Mouse (Mus musculus) liver, adult 2 months (tissue): Measurements from ENCODE around the gene Hoxa3. TPM values are rescaled to one million over a fixed set of nuclear protein-coding genes. Genes with fewer than 3 reads are reported as not detected.
A peak's percentile ranks its signal among the peaks of the same experiment; 100 is the strongest.

ENCODE experiments used
- DNase-seq: peaks from one replicate; pipeline ENCODE4 v3.0.0-alpha.2; 2011; ENCODE audit warnings: low read depth, low spot score; ENCODE audit errors: extremely low read depth
- H3K27ac ChIP-seq: fragments of 200-500 bp; replicated peaks from 2 replicates; pipeline ENCODE4 v1.5.1; 2012; ENCODE audit warnings: low read depth, mild to moderate bottlenecking, control low read depth, inconsistent platforms, low read length; ENCODE audit not compliant: insufficient read depth
- H3K27me3 ChIP-seq: fragments of 200-500 bp; 2 replicates; pipeline ENCODE4 v1.6.1; 2012; ENCODE audit warnings: mild to moderate bottlenecking, moderate library complexity, low read length, inconsistent platforms; ENCODE audit not compliant: control insufficient read depth, insufficient read depth
- H3K36me3 ChIP-seq: fragments of 200-500 bp; 2 replicates; pipeline ENCODE4 v1.6.1; 2012; ENCODE audit warnings: low read length, inconsistent platforms; ENCODE audit not compliant: control insufficient read depth, insufficient read depth
- H3K4me1 ChIP-seq: fragments of 200-500 bp; 2 replicates; pipeline ENCODE4 v1.6.1; 2011; ENCODE audit warnings: low read length; ENCODE audit not compliant: control insufficient read depth, insufficient read depth
- H3K4me3 ChIP-seq: fragments of 200-500 bp; 2 replicates; pipeline ENCODE4 v1.5.1; 2011; ENCODE audit warnings: low read depth, mild to moderate bottlenecking, control low read depth, low read length, moderate library complexity; ENCODE audit not compliant: insufficient read depth
- H3K79me2 ChIP-seq: fragments of 200-500 bp; 2 replicates; pipeline ENCODE4 v1.6.1; 2012; ENCODE audit warnings: inconsistent platforms, mild to moderate bottlenecking, low read length, moderate library complexity; ENCODE audit not compliant: control insufficient read depth, insufficient read depth
- H3K9ac ChIP-seq: fragments of 200-500 bp; 2 replicates; pipeline ENCODE4 v1.6.1; 2012; ENCODE audit warnings: low read depth, mild to moderate bottlenecking, control low read depth, inconsistent platforms, low read length
- CTCF ChIP-seq: fragments of 200-500 bp; IDR thresholded peaks from 2 replicates; pipeline ENCODE4 v1.5.1; 2011; ENCODE audit warnings: low read depth, low read length, control low read depth
- POLR2A ChIP-seq: fragments of 200-500 bp; IDR thresholded peaks from 2 replicates; pipeline ENCODE4 v1.6.1; 2011; ENCODE audit warnings: low read length, control low read depth; ENCODE audit not compliant: insufficient read depth; ENCODE audit errors: extremely low read depth
- WGBS: fragments of 180-500 bp; shearing (Covaris S2); methylation state at CpG from one replicate; pipeline ENCODE4 v1.1.7; 2018; 5-methylcytosine and 5-hydroxymethylcytosine counted together
- polyA plus RNA-seq: library from polyadenylated mRNA; depleted of rRNA; stranded (reverse); fragments of >200 nt; gene quantifications from 2 replicates; pipeline ENCODE4 v1.2.3, GENCODE M21; 2012
- total RNA-seq: library from RNA; depleted of rRNA; stranded (reverse); fragments of >200 nt; gene quantifications from 2 replicates; pipeline ENCODE4 v1.2.3, GENCODE M21; 2014

Hoxa3 gene
- total and polyA plus RNA-seq, 2 experiments: 0.09 to 0.20 TPM

- H3K4me3 ChIP-seq: 0 out of 2 replicates have a peak overlapping the region, but pooled peaks have one; percentile 18
- no peak for DNase-seq
- TF ChIP-seq CTCF (no peak), POLR2A (no peak)
Observed at GRCm38 (mm10) chr6:52161336-52162092, 51.6 kb downstream of the Hoxa3 start.

GRCm38 (mm10) chr6:52160511-52161335, 52.4 kb downstream of the Hoxa3 start:
- DNase-seq: no peak
- peak overlapping the region; percentile 16 for H3K9ac ChIP-seq
- no peak for TF ChIP-seq POLR2A
- no peak for TF ChIP-seq CTCF

More at GRCm38 (mm10) chr6:52161336-52162092, 51.6 kb downstream of the Hoxa3 start:
- H3K27ac ChIP-seq: peak overlapping the region; percentile 57
- no peak overlapping the region for H3K9ac ChIP-seq
- H3K79me2 ChIP-seq: no peaks in the 10 kb centered on the region
- H3K4me1 ChIP-seq: no peaks in the 10 kb centered on the region
- 11% methylated on average over 8 of the region's 8 CpGs for WGBS
- no peaks in the 10 kb centered on the region for H3K36me3 ChIP-seq
- peaks cover 29% of the 10 kb centered on the region; the same call in 1 of the 2 replicates for H3K27me3 ChIP-seq

GRCm38 (mm10) chr6:52159979-52160378, 53.2 kb downstream of the Hoxa3 start:
- peak; percentile 29 for DNase-seq
- WGBS: 5% methylated on average over 9 of the region's 9 CpGs
- H3K36me3 ChIP-seq: no peaks in the 10 kb centered on the region
- peaks cover 28% of the 10 kb centered on the region; the same call in 1 of the 2 replicates for H3K27me3 ChIP-seq
- H3K79me2 ChIP-seq: no peaks in the 10 kb centered on the region
- no peaks in the 10 kb centered on the region for H3K4me1 ChIP-seq
- no peak for TF ChIP-seq POLR2A
- no peak for TF ChIP-seq CTCF
- no peak overlapping the region for H3K27ac ChIP-seq
- H3K4me3 ChIP-seq: peak overlapping the region; percentile 5; the same call in 1 of the 2 replicates
- H3K9ac ChIP-seq: no peak overlapping the region

More at GRCm38 (mm10) chr6:52160511-52161335, 52.4 kb downstream of the Hoxa3 start:
- no peaks in the 10 kb centered on the region for H3K36me3 ChIP-seq
- H3K4me3 ChIP-seq: peak overlapping the region; percentile 40; the same call in 1 of the 2 replicates
- 5% methylated on average over 30 of the region's 30 CpGs for WGBS
- no peaks in the 10 kb centered on the region for H3K79me2 ChIP-seq
- no peaks in the 10 kb centered on the region for H3K4me1 ChIP-seq
- H3K27me3 ChIP-seq: peaks cover 30% of the 10 kb centered on the region; the same call in 1 of the 2 replicates
- H3K27ac ChIP-seq: peak overlapping the region; percentile 57

GRCm38 (mm10) chr6:52159164-52159761, 53.9 kb downstream of the Hoxa3 start:
- Histone ChIP-seq H3K27me3 (peaks cover 25% of the 10 kb centered on the region; the same call in 1 of the 2 replicates), H3K36me3 (no peaks in the 10 kb centered on the region), H3K9ac (peak overlapping the region; percentile 61), H3K4me1 (no peaks in the 10 kb centered on the region), H3K79me2 (no peaks in the 10 kb centered on the region), H3K4me3 (peak overlapping the region; percentile 69), H3K27ac (peak overlapping the region; percentile 47)
- WGBS: 7% methylated on average over 12 of the region's 12 CpGs
- no peak for TF ChIP-seq CTCF
- TF ChIP-seq POLR2A: no peak
- DNase-seq: no peak

GRCm38 (mm10) chr6:52158276-52159051, 54.7 kb downstream of the Hoxa3 start, which contains the start of gene Hoxa1:
TSS of gene Hoxa1 (minus strand) at chr6:52158317.
- no peaks in the 10 kb centered on the region for H3K79me2 ChIP-seq
- no peaks in the 10 kb centered on the region for H3K4me1 ChIP-seq
- peak within 1 kb of the TSS; percentile 69 for H3K4me3 ChIP-seq
- TF ChIP-seq POLR2A: 0 out of 2 replicates have a peak, but pooled peaks have one; percentile 29
- TF ChIP-seq CTCF: no peak
- H3K9ac ChIP-seq: peak within 1 kb of the TSS; percentile 61
- 2% methylated on average over 55 of the region's 55 CpGs for WGBS
- H3K27me3 ChIP-seq: peaks cover 21% of the 10 kb centered on the region; the same call in 1 of the 2 replicates
- no peaks in the 10 kb centered on the region for H3K36me3 ChIP-seq
- no peak for DNase-seq
- peak within 1 kb of the TSS; percentile 47 for H3K27ac ChIP-seq
